Mouse (Mus musculus) embryonic fibroblast, embryonic 13.5 days (primary cell): ENCODE results near the gene Cacng5. TPM values are rescaled to one million over a fixed set of nuclear protein-coding genes. Genes with fewer than 3 reads are reported as not detected.

Experiments
- H3K27ac ChIP-seq: 2 replicates; pipeline ENCODE4 v1.5.1; 2012; ENCODE audit warnings: low read length, control low read depth, inconsistent platforms; ENCODE audit not compliant: insufficient read depth
- H3K4me1 ChIP-seq: 2 replicates; pipeline ENCODE4 v1.6.1; 2011; ENCODE audit warnings: low read length; ENCODE audit not compliant: control insufficient read depth, insufficient read depth
- H3K4me3 ChIP-seq: 2 replicates; pipeline ENCODE4 v1.5.1; 2011; ENCODE audit warnings: mild to moderate bottlenecking, control low read depth, low read length; ENCODE audit not compliant: insufficient read depth
- CTCF ChIP-seq: IDR thresholded peaks from 2 replicates; pipeline ENCODE4 v1.5.1; 2011; ENCODE audit warnings: mild to moderate bottlenecking, control low read depth, low read length, moderate library complexity, borderline replicate concordance; ENCODE audit not compliant: insufficient read depth
- POLR2A ChIP-seq: IDR thresholded peaks from 2 replicates; pipeline ENCODE4 v1.6.1; 2011; ENCODE audit warnings: low read depth, mild to moderate bottlenecking, control low read depth, low read length, moderate library complexity
- polyA plus RNA-seq: library from polyadenylated mRNA; stranded (reverse); fragments of >200 nt; gene quantifications from 2 replicates; pipeline ENCODE4 v1.2.4, GENCODE M21; 2011; ENCODE audit warnings: low read depth; ENCODE audit not compliant: missing spikeins, insufficient read length

Gene Cacng5
- polyA plus RNA-seq, 1 experiment: not detected

GRCm38 (mm10) chr11:107859288-107859687 is 55.6 kb downstream of the Cacng5 start:
- no peaks in the 10 kb centered on the region for H3K4me1 ChIP-seq
- TF ChIP-seq CTCF: peak; percentile 29; the same call in 1 of the 2 replicates
- TF ChIP-seq POLR2A: no peak

DNA sequence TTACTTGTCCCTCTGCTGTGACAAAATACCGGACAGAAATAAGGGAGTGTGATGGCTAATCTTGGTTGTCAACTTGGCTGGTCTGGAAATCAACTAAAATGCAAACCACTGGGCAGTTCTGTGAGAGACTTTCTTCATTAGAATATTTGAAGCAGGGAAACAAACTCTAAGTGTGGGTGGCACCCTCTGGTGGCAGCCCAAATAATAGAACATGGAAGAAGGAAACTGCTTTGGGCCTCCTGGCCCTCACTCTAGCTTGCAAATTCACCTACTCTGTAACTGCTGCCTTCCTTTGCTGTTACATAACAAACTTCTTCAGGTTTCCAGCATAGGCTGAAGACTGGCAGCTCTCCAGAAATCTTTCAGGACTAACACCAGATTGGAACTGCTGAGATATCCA is 61.8 kb downstream of the Cacng5 start:
- Histone ChIP-seq H3K27ac (no peak overlapping the region), H3K4me1 (no peaks in the 10 kb centered on the region), H3K4me3 (no peak overlapping the region)
- TF ChIP-seq CTCF: no peak
- no peak for TF ChIP-seq POLR2A

More at GRCm38 (mm10) chr11:107859288-107859687, 55.6 kb downstream of the Cacng5 start:
- no peak overlapping the region for H3K27ac ChIP-seq
- H3K4me3 ChIP-seq: no peak overlapping the region

GRCm38 (mm10) chr11:107849621-107850020 is 65.2 kb downstream of the Cacng5 start:
- no peak overlapping the region for H3K4me3 ChIP-seq
- H3K27ac ChIP-seq: no peak overlapping the region
- TF ChIP-seq CTCF: no peak
- no peaks in the 10 kb centered on the region for H3K4me1 ChIP-seq

- Histone ChIP-seq H3K4me1 (no peaks in the 10 kb centered on the region), H3K4me3 (no peak overlapping the region), H3K27ac (no peak overlapping the region)
- TF ChIP-seq POLR2A (no peak), CTCF (no peak)
Measured at GRCm38 (mm10) chr11:107844175-107844574, 70.7 kb downstream of the Cacng5 start.

DNA sequence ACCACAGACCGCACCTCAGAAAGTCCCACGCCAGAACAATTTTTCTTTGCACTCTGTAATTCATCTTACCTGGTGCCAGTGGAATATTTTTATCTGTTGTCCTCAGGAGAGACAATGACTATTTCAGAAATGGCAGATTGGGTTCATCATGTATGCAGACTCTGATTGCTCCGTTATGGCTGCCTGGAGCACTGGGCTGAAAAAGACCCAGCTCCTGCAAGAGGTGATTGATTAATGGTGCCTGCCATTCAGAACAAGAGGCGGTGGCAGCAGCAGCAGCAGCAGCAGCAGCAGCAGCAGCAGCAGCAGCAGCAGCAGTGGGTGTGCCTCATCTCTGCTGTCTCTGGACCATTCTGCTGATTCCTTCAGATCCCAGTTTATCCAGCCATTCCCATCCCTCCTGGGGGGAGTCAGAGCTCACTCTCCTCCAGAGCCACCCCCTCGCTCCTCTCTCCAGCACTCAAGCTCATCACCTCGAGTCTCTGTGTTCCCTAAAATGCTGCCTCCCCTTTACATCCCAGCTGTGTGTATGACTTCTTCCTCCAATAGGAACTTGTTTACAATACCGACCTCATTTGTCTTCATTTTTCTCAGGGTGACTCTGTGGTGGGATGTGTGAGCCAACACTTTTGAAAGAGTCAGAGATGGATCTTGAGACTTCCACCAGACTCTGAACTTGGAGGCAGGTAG is 81.4 kb downstream of the Cacng5 start:
- no peak overlapping the region for H3K4me3 ChIP-seq
- TF ChIP-seq POLR2A (no peak), CTCF (no peak)
- H3K4me1 ChIP-seq: no peaks in the 10 kb centered on the region
- no peak overlapping the region for H3K27ac ChIP-seq

Other genes with a start within 250 kb of the Cacng5 start
- gene Cacng1, start 198.5 kb downstream of the Cacng5 start, polyA plus RNA-seq: not detected in 2 replicates
- 0.51 TPM in 1 of 2 replicates, not detected in the other for gene Cacng4, start 120.5 kb downstream of the Cacng5 start, polyA plus RNA-seq